Mouse (Mus musculus) cortical plate, adult 2 months (tissue): ENCODE results near the gene Traip.

Source experiments
- CTCF ChIP-seq: fragments of 200-500 bp; IDR thresholded peaks from 2 replicates; pipeline ENCODE4 v1.5.1; 2011; ENCODE audit warnings: mild to moderate bottlenecking, control low read depth, low read length; ENCODE audit not compliant: insufficient read depth; ENCODE audit errors: extremely low read depth
- POLR2A ChIP-seq: fragments of 200-500 bp; IDR thresholded peaks from 2 replicates; pipeline ENCODE4 v1.6.1; 2011; ENCODE audit warnings: mild to moderate bottlenecking, low read length, control low read depth; ENCODE audit not compliant: insufficient read depth; ENCODE audit errors: extremely low read depth

GRCm38 (mm10) chr9:108003531-108003890 is 53.6 kb downstream of the Traip start:
- TF ChIP-seq CTCF: no peak
- no peak for TF ChIP-seq POLR2A
